Mouse (Mus musculus) small intestine, adult 2 months (tissue): ENCODE measurements at regions not wholly inside any gene's neighbourhood (a gene's known extent, or its start where the extent isn't known, plus 50 kb on each side); places are given as distances from the start of the nearest gene placed in this dataset.

Experiments
- CTCF ChIP-seq: fragments of 200-500 bp; IDR thresholded peaks from 2 replicates; pipeline ENCODE4 v1.5.1; 2012; ENCODE audit warnings: low read depth, mild to moderate bottlenecking, control low read depth, inconsistent platforms, low read length, moderate library complexity, mixed read lengths; ENCODE audit not compliant: insufficient replicate concordance, insufficient read length; ENCODE audit errors: extremely low read depth
- POLR2A ChIP-seq: fragments of 200-500 bp; IDR thresholded peaks from 2 replicates; pipeline ENCODE4 v1.6.1; 2012; ENCODE audit warnings: low read depth, mild to moderate bottlenecking, control low read depth, inconsistent platforms, low read length, moderate library complexity

GRCm38 (mm10) chr10:17542847-17543421 is 180.1 kb upstream of the Cited2 start:
- TF ChIP-seq CTCF (no peak), POLR2A (no peak)
